Mouse (Mus musculus): Measurements from ENCODE around the gene Lrrc31. TPM values are rescaled to one million over a fixed set of nuclear protein-coding genes. Genes with fewer than 3 reads are reported as not detected.
"Not testable (repeated sequence)": the region's sequence is repeated elsewhere in the genome, so short reads cannot be mapped to it uniquely, and the experiment has no call there.

Gene Lrrc31
- total RNA-seq (2021) = not detected
- long read RNA-seq, experiment 1 = 0 reads
- long read RNA-seq, experiment 2 = 0 reads

GRCm38 (mm10) chr3:30699711-30700505 lies at the start of gene Lrrc31:
Gene Lrrc31 (minus strand): TSS chr3:30699843.
- DNase-seq = not testable (repeated sequence)

GRCm38 (mm10) chr3:30748316-30748715 lies 48.7 kb upstream of the Lrrc31 start:
- no peak for DNase-seq

GRCm38 (mm10) chr3:30746006-30746405 lies 46.4 kb upstream of the Lrrc31 start, which contains the start of gene Samd7:
Gene Samd7 (plus strand): TSS chr3:30746293.
- no peak for DNase-seq

DNA sequence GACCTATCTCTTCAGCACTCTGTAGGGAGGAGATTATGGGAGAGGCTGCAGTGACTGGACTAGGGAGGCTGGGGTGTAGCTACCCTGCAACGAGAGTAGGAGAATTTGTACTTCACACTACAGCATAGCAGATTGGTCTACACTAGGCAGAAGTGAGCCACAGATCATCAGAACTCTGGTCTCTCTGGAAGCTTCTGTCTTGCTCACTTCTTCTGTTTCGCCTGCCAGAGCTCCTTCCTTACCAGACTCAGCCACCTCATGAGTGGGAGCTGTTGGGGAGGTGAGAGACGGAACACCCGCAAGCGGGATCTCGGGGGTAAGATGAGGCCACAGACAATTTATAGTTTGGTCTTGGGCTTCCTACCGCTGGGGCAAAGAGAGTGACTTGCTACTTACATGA lies 43.2 kb upstream of the Lrrc31 start:
- DNase-seq = no peak

DNA sequence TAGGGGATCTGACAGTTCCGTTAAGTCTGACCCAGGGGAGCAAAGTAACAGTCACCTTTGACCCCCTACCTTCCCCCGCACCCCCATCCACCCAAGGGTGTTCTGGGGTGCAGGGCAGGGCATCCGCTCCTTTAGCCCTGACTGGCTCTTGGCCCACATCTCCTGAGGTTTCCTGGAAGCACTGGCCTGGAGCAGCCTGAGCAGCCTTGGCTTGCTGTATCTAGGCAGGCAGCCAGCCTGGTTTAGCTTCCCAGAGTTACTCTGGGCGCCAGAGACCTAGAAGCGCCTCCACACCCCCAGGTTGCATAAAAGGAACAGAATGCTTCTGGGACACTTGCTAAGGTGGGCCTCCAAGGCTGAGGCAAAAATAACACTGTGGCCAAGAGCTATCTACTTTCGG lies 41.7 kb upstream of the Lrrc31 start:
- DNase-seq = peak; percentile 74

DNA sequence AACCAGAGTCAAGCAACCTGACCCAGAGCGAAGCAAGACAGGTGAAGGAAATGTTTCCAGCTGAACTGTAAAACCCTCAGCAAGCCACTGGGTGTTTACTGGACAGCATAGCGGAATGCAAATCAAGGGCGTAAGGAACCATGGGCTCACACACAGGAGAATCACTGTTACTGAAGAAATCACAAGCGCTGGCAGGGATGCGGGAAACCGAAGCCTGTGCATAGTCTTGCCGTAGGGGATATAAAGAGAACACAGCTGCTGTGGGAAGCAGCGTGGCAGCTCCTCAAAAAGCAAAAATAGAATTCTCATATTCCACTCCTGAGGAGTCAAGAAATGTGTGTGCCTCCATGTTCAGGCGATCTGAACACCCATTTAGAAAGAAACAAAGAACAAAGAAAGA lies 37.2 kb upstream of the Lrrc31 start:
- DNase-seq = no peak

GRCm38 (mm10) chr3:30729046-30729445 lies 29.4 kb upstream of the Lrrc31 start:
- no peak for DNase-seq

DNA sequence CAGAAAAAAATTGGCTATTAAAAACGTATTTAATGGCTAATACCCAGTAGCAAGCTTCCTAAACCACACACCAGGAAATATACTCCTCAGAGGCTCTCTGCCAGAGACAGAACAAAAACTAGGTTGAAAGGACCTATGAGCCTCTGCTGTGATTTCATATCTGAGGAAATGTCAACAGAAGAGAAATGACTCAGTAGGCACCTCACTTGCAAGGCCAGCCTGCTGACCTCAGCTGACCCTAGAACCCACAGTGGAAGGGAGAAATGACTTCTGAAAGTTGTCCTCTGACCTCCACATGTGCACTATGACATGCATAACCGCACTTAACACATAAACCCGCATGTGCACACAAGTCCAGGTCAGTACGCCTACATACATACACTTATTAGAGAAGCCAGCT lies 27.6 kb upstream of the Lrrc31 start:
- no peak for DNase-seq

GRCm38 (mm10) chr3:30725514-30725913 lies 25.9 kb upstream of the Lrrc31 start:
- peak; percentile 19 for DNase-seq

- DNase-seq = no peak
Measured at GRCm38 (mm10) chr3:30724848-30725465, 25.3 kb upstream of the Lrrc31 start.

- DNase-seq = no peak
Measured at GRCm38 (mm10) chr3:30724105-30724824, 24.6 kb upstream of the Lrrc31 start.

DNA sequence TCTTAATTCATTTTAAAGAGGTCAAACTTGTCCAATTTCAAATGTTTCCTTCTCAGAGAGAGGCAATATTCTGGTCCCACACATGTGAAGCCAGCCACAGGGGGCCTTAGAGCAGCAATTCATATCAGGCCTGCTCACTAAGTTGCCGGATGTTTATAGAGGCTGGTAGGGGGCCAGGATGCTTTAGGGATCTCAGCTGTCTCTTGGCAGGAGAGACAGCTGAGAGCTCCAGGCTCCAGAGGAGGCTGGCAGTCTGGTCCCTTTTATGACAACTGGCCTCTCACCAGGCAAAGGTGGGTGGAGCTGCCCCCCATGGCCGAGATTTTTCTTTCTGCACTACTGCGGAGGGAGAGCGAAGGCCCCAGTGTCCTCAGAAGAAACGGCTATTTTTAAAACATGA lies 23.5 kb upstream of the Lrrc31 start:
- no peak for DNase-seq

- no peak for DNase-seq
Measured at GRCm38 (mm10) chr3:30722461-30722860, 22.8 kb upstream of the Lrrc31 start.

- DNase-seq = no peak
Measured at GRCm38 (mm10) chr3:30722036-30722435, 22.4 kb upstream of the Lrrc31 start.

- no peak for DNase-seq
Measured at GRCm38 (mm10) chr3:30718649-30719048, 19.0 kb upstream of the Lrrc31 start.

- no peak for DNase-seq
Measured at GRCm38 (mm10) chr3:30713334-30713733, 13.7 kb upstream of the Lrrc31 start.

DNA sequence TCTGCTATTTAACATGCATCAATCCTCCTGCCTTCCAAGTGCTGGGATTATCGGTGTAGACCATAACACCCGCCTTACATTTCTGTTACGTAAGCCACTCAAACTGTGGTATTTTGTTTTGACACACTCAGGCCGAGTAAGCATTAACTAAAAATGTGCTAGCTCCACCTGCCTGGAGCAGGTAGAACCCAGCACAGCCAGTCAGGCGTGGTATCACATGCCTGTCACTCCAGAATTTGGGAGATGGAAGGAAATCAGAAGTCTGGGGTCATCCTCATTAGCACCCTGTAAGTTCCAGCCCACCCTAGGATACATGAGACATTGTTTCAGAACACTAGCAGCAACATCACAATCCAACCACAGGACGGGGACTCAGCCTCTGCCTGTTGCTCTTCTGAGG lies 10.5 kb upstream of the Lrrc31 start:
- DNase-seq = no peak

DNA sequence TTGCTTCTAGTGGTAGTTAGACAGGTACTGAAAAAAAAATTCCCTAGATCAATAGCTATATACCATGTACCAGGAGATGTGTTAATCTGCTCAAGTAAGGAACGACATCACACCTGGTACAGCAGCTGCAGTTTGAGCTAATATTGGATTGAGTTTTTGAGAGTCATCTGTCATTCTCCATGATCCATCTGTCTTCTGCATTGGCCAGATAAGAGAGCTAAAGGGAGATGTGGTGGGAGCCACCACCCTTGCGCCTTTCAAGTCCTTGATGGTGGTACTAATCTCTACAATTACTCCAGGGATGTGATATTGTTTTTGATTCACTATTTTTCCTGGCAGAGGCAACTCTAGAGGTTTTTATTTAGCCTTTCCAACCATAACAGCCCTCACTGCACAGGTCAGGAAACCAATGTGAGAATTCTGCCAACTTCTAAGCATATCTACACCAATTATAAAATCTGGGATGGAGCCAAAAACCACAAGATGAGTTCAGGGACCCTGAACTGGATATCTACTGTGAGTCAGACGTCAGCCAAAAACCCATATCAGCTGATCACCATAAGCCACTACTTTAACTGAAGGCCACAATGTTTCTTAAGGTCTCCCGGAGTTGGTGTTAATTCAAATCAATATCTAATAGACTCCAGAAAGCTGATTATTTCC lies 7.1 kb upstream of the Lrrc31 start:
- no peak for DNase-seq

- no peak for DNase-seq
Measured at GRCm38 (mm10) chr3:30705977-30706376, 6.3 kb upstream of the Lrrc31 start.

- no peak for DNase-seq
Measured at GRCm38 (mm10) chr3:30697891-30698290, 1.8 kb downstream of the Lrrc31 start.

GRCm38 (mm10) chr3:30696346-30696745 lies 3.3 kb downstream of the Lrrc31 start:
- DNase-seq = peak; percentile 78

DNA sequence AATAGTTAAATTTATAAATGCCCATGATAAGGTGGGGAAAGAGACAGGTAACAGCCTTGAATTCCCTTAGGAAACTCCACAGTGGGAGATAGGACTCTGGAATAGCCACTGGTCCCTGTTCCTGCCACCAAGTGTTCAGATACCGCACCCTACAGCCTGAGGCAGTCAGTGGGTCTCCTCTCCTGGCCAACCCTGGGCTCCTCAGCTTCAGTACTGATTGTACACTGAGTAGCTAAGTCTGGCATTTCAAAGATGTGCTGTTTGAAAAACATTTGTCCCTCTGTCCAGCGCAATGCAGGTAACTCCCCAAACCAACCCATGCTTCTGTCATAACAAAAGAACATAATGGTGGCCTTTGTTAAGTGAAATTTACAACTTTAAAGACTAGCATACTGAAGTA lies 4.0 kb downstream of the Lrrc31 start:
- no peak for DNase-seq

DNA sequence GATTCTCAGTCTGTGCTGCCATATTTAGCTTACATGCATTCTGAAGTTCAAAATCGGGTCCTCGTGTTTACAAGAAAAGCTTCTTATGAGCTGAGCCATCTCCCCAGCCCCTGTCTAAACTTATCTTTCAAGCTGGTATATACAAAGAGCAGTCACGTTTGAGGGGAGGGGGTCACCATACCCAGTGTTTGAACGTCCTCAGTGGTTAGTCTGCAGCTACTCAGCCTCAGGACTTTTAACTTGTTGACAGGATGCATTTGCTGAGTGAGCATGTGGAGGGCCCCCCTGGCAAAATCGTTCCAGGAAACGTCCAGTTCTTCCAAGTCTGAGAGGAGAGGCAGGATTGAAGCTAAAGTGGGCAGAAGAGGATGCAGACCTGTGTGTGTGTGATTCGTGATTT lies 8.7 kb downstream of the Lrrc31 start:
- no peak for DNase-seq
